Mouse (Mus musculus): ENCODE results near the gene Slc16a3.

Gene Slc16a3

GRCm38 (mm10) chr11:120973318-120973717 is 25.0 kb downstream of the Slc16a3 start:
- DNase-seq (ENCODE audit: low read depth, low spot score): no peak

- no peak for DNase-seq (ENCODE audit: low read depth, low spot score)
Observed at GRCm38 (mm10) chr11:120979711-120980426, 31.6 kb downstream of the Slc16a3 start.

- DNase-seq (ENCODE audit: low read depth, low spot score): no peak
Observed at GRCm38 (mm10) chr11:120980427-120981035, 32.3 kb downstream of the Slc16a3 start.

- no peak for DNase-seq (ENCODE audit: low read depth, low spot score)
Observed at GRCm38 (mm10) chr11:120981661-120982060, 33.4 kb downstream of the Slc16a3 start.

GRCm38 (mm10) chr11:120982459-120982858 is 34.2 kb downstream of the Slc16a3 start:
- DNase-seq (ENCODE audit: low read depth, low spot score): no peak

GRCm38 (mm10) chr11:120984448-120985330 is 36.4 kb downstream of the Slc16a3 start:
- no peak for DNase-seq (ENCODE audit: low read depth, low spot score)

GRCm38 (mm10) chr11:120987608-120988007 is 39.3 kb downstream of the Slc16a3 start:
- DNase-seq (ENCODE audit: low read depth, low spot score): no peak

GRCm38 (mm10) chr11:120988410-120988809 is 40.1 kb downstream of the Slc16a3 start:
- no peak for DNase-seq (ENCODE audit: low read depth, low spot score)

GRCm38 (mm10) chr11:120989523-120989922 is 41.2 kb downstream of the Slc16a3 start:
- DNase-seq (ENCODE audit: low read depth, low spot score): no peak

GRCm38 (mm10) chr11:120990126-120990781 is 42.0 kb downstream of the Slc16a3 start:
- DNase-seq (ENCODE audit: low read depth, low spot score): peak; percentile 45

- DNase-seq (ENCODE audit: low read depth, low spot score): peak; percentile 92
Observed at GRCm38 (mm10) chr11:120990951-120991526, 42.8 kb downstream of the Slc16a3 start, which contains the start of gene Csnk1d. TSS of gene Csnk1d (minus strand) at chr11:120991330.

GRCm38 (mm10) chr11:120991791-120992190 is 43.5 kb downstream of the Slc16a3 start:
- DNase-seq (ENCODE audit: low read depth, low spot score): no peak

GRCm38 (mm10) chr11:120993080-120993479 is 44.8 kb downstream of the Slc16a3 start:
- no peak for DNase-seq (ENCODE audit: low read depth, low spot score)

- DNase-seq (ENCODE audit: low read depth, low spot score): no peak
Observed at GRCm38 (mm10) chr11:120993586-120993985, 45.3 kb downstream of the Slc16a3 start.

- DNase-seq (ENCODE audit: low read depth, low spot score): no peak
Observed at GRCm38 (mm10) chr11:120994741-120995140, 46.5 kb downstream of the Slc16a3 start.

GRCm38 (mm10) chr11:121001966-121002365 is 53.7 kb downstream of the Slc16a3 start:
- DNase-seq (ENCODE audit: low read depth, low spot score): no peak

GRCm38 (mm10) chr11:121004281-121004680 is 56.0 kb downstream of the Slc16a3 start:
- no peak for DNase-seq (ENCODE audit: low read depth, low spot score)

- DNase-seq (ENCODE audit: low read depth, low spot score): no peak
Observed at GRCm38 (mm10) chr11:121006184-121006583, 57.9 kb downstream of the Slc16a3 start.

- DNase-seq (ENCODE audit: low read depth, low spot score): no peak
Observed at GRCm38 (mm10) chr11:121010044-121010755, 61.9 kb downstream of the Slc16a3 start.
